Mouse (Mus musculus): Measurements from ENCODE around the gene Prr15.

- TF ChIP-seq CTCF (IDR thresholded peaks at IDR 0.05; ENCODE audit: insufficient read depth, low read depth, low read length), result no peak
- TF ChIP-seq POLR2A (IDR thresholded peaks at IDR 0.05; ENCODE audit: insufficient read depth, low read depth, low read length), result no peak
Measured at GRCm38 (mm10) chr6:54333652-54334396, 8.2 kb downstream of the Prr15 start.

All from olfactory bulb, adult 2 months (tissue).